7 mouse cellular contexts compared by ENCODE assay signal in genomic region chr11:76846878-76847222, GRCm38 (mm10). TPM values are rescaled to one million over a fixed set of nuclear protein-coding genes. Genes with fewer than 3 reads are reported as not detected.
DNase-seq lines count a peak whose midpoint lies in the region; ATAC-seq and TF ChIP-seq lines count a peak whose summit lies in the region.

Cpd (minus strand) TSS chr11:76847018.

- ATAC-seq in intestine, postnatal 0 days = peak; percentile 99
- ATAC-seq in midbrain, embryonic 12.5 days (ENCODE audit: low FRiP score, low read depth) = peak; percentile 100

- intact Hi-C loops in left cerebral cortex, postnatal 4 days (cut with DNase I) = no loop called here

- H3K4me3 ChIP-seq in embryonic facial prominence, embryonic 10.5 days = peak within 1 kb of the TSS; percentile 92
- peak within 1 kb of the TSS; percentile 76 for H3K4me3 ChIP-seq in intestine, postnatal 0 days (ENCODE audit: low read depth, low read length)
- H3K4me3 ChIP-seq in midbrain, embryonic 12.5 days = peak within 1 kb of the TSS; percentile 96
- peak within 1 kb of the TSS; percentile 91 for H3K4me3 ChIP-seq in small intestine, adult 2 months (ENCODE audit: low read depth, low read length)

- WGBS in embryonic facial prominence, embryonic 10.5 days = under 1% methylated on average over 29 of the region's 29 CpGs
- WGBS in intestine, postnatal 0 days = under 1% methylated on average over 29 of the region's 29 CpGs
- WGBS in midbrain, embryonic 12.5 days = under 1% methylated on average over 29 of the region's 29 CpGs
- under 1% methylated on average over 29 of the region's 29 CpGs for WGBS in small intestine, adult 2 months

- TF ChIP-seq CTCF in intestine, postnatal 0 days (IDR thresholded peaks at IDR 0.05; ENCODE audit: low read depth) = no peak
- TF ChIP-seq CTCF in small intestine, adult 2 months (IDR thresholded peaks at IDR 0.05; ENCODE audit: extremely low read depth, insufficient read length, insufficient replicate concordance, low read depth, low read length) = no peak

- H3K27ac ChIP-seq in embryonic facial prominence, embryonic 10.5 days (replicated peaks) = peak within 1 kb of the TSS; percentile 91
- H3K27ac ChIP-seq in intestine, postnatal 0 days (ENCODE audit: low read depth, low read length) = peak within 1 kb of the TSS; percentile 81
- peak within 1 kb of the TSS; percentile 93 for H3K27ac ChIP-seq in midbrain, embryonic 12.5 days (replicated peaks)
- peak within 1 kb of the TSS; percentile 58 for H3K27ac ChIP-seq in small intestine, adult 2 months (ENCODE audit: insufficient read depth, low read depth, low read length)

- no peaks in the 10 kb centered on the region for H3K36me3 ChIP-seq in embryonic facial prominence, embryonic 10.5 days (replicated peaks)
- no peaks in the 10 kb centered on the region for H3K36me3 ChIP-seq in intestine, postnatal 0 days (ENCODE audit: control insufficient read depth, insufficient read depth)
- H3K36me3 ChIP-seq in midbrain, embryonic 12.5 days = no peaks in the 10 kb centered on the region
- H3K36me3 ChIP-seq in small intestine, adult 2 months (ENCODE audit: control insufficient read depth, insufficient read depth, low read length) = 0 out of 2 replicates have a peak, but pooled peaks cover 2% of the 10 kb centered on the region

- peak within 1 kb of the TSS; percentile 87 for H3K9ac ChIP-seq in intestine, postnatal 0 days (ENCODE audit: low read depth, low read length)
- peak within 1 kb of the TSS; percentile 94 for H3K9ac ChIP-seq in midbrain, embryonic 12.5 days (replicated peaks)

- DNase-seq in adrenal gland, postnatal 10 days = peak; percentile 98
- peak; percentile 97 for DNase-seq in embryonic facial prominence, embryonic 10.5 days (ENCODE audit: low spot score)
- DNase-seq in gonadal fat pad, adult 2 months (ENCODE audit: low read depth) = no peak
- peak; percentile 97 for DNase-seq in left cerebral cortex, postnatal 4 days

- no peaks in the 10 kb centered on the region for H3K9me3 ChIP-seq in embryonic facial prominence, embryonic 10.5 days
- H3K9me3 ChIP-seq in intestine, postnatal 0 days (ENCODE audit: control insufficient read depth) = no peaks in the 10 kb centered on the region
- no peaks in the 10 kb centered on the region for H3K9me3 ChIP-seq in midbrain, embryonic 12.5 days

- peaks cover 46% of the 10 kb centered on the region for H3K4me1 ChIP-seq in embryonic facial prominence, embryonic 10.5 days
- 0 out of 2 replicates have a peak, but pooled peaks cover 3% of the 10 kb centered on the region for H3K4me1 ChIP-seq in intestine, postnatal 0 days (replicated peaks; ENCODE audit: control insufficient read depth, insufficient read depth, low read length)
- peaks cover 35% of the 10 kb centered on the region for H3K4me1 ChIP-seq in midbrain, embryonic 12.5 days
- H3K4me1 ChIP-seq in small intestine, adult 2 months (ENCODE audit: control insufficient read depth, insufficient read depth, insufficient read length, low read length) = peaks cover 5% of the 10 kb centered on the region; the same call in 1 of the 2 replicates

- H3K27me3 ChIP-seq in embryonic facial prominence, embryonic 10.5 days (replicated peaks; ENCODE audit: low read depth, poor library complexity, severe bottlenecking) = peaks cover 15% of the 10 kb centered on the region; the same call in 1 of the 2 replicates
- no peaks in the 10 kb centered on the region for H3K27me3 ChIP-seq in intestine, postnatal 0 days (replicated peaks; ENCODE audit: control insufficient read depth, insufficient read depth, low read length)
- no peaks in the 10 kb centered on the region for H3K27me3 ChIP-seq in midbrain, embryonic 12.5 days
- H3K27me3 ChIP-seq in small intestine, adult 2 months (ENCODE audit: control insufficient read depth, insufficient read depth, low read length) = no peaks in the 10 kb centered on the region

- H3K4me2 ChIP-seq in intestine, postnatal 0 days (replicated peaks; ENCODE audit: low read depth) = peak within 1 kb of the TSS; percentile 95
- peak within 1 kb of the TSS; percentile 97 for H3K4me2 ChIP-seq in midbrain, embryonic 12.5 days (replicated peaks)

- TF ChIP-seq POLR2A in small intestine, adult 2 months (IDR thresholded peaks at IDR 0.05; ENCODE audit: low read depth, low read length) = peak; percentile 94

RNA-seq across cellular contexts. Expression of gene Cpd, which starts in this region (rescaled TPM):
- total RNA-seq in adrenal gland, postnatal 10 days (2021) = 10 to 100 TPM; 46.2 to 57.9 TPM
- 7.9 and 8.5 TPM in 2 replicates for polyA plus RNA-seq in embryonic facial prominence, embryonic 10.5 days (2016; fragmentation: Nextera tagmentation; extraction: Ambion mirVana)
- 31.4 and 34.0 TPM in 2 replicates for polyA plus RNA-seq in gonadal fat pad, adult 2 months (2012; rRNA removed)
- polyA plus RNA-seq in intestine, postnatal 0 days (2015; fragmentation: Nextera tagmentation; extraction: Ambion mirVana) = 10.1 and 11.0 TPM in 2 replicates
- 10 to 100 TPM; 56.8 to 56.9 TPM for total RNA-seq in left cerebral cortex, postnatal 4 days (2021)
- polyA plus RNA-seq in midbrain, embryonic 12.5 days (2016; fragmentation: Nextera tagmentation; extraction: Ambion mirVana) = 13.7 and 14.4 TPM in 2 replicates
- 16.3 and 16.4 TPM in 2 replicates for polyA plus RNA-seq in small intestine, adult 2 months (2012; rRNA removed)
